Mouse (Mus musculus) forebrain, embryonic 10.5 days (tissue): ENCODE data around the gene Tsc22d4. TPM values are rescaled to one million over a fixed set of nuclear protein-coding genes. Genes with fewer than 3 reads are reported as not detected.
A peak's percentile ranks its signal among the peaks of the same experiment; 100 is the strongest.

ENCODE experiments used
- DNase-seq: peaks from one replicate; pipeline ENCODE4 v3.0.0-alpha.2; 2017; ENCODE audit warnings: low spot score; ENCODE audit errors: extremely low spot score
- H3K27ac ChIP-seq: fragments of 300-500 bp; sonication (generic); 2 replicates; pipeline ENCODE4 v1.5.1; 2016; ENCODE audit warnings: mild to moderate bottlenecking
- H3K27me3 ChIP-seq: fragments of 300-500 bp; sonication (generic); 2 replicates; pipeline ENCODE4 v1.6.1; 2016; ENCODE audit warnings: mild to moderate bottlenecking; ENCODE audit not compliant: poor library complexity, severe bottlenecking
- H3K36me3 ChIP-seq: fragments of 300-500 bp; sonication (generic); replicated peaks from 2 replicates; pipeline ENCODE4 v1.6.1; 2016; ENCODE audit warnings: mild to moderate bottlenecking, moderate library complexity
- H3K4me1 ChIP-seq: fragments of 300-500 bp; sonication (generic); 2 replicates; pipeline ENCODE4 v1.6.1; 2016
- H3K4me3 ChIP-seq: fragments of 300-500 bp; sonication (generic); 2 replicates; pipeline ENCODE4 v1.5.1; 2016; ENCODE audit warnings: mild to moderate bottlenecking, moderate library complexity
- H3K9me3 ChIP-seq: fragments of 300-500 bp; sonication (generic); 2 replicates; pipeline ENCODE4 v1.6.1; 2016; ENCODE audit warnings: mild to moderate bottlenecking, moderate library complexity
- WGBS: fragments of 180-500 bp; shearing (Covaris S2); methylation state at CpG from one replicate; pipeline ENCODE4 v1.1.7; 2016; 5-methylcytosine and 5-hydroxymethylcytosine counted together
- polyA plus RNA-seq: library from polyadenylated mRNA; unstranded; fragments of >200 nt; fragmentation: Nextera tagmentation; extraction: Ambion mirVana; gene quantifications from 2 replicates; pipeline ENCODE4 v1.2.1, GENCODE M21; 2016

Tsc22d4 gene
- polyA plus RNA-seq, 1 experiment from 2014 or later, result 72.0 TPM

DNA sequence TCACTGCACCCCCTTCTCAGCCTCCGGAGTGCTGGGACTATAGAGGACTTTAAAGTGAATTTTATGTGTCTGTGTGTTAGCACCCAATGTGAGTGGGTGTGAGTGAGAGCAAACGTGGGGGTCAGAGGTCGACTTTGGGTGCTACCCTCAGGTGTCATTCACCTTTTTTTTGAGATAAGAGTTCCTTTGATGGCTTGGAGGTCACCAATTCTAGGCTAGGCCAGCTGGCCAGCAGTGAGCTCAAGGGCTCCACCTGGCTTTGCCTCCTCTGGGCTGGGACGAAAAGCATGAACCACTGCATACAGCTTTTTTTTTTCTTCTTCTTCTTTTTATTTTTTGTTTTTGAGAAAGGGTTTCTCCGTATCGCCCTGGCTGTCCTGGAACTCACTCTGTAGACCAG, 18.8 kb upstream of the Tsc22d4 start:
- no peak for DNase-seq

GRCm38 (mm10) chr5:137733638-137734288, 11.8 kb upstream of the Tsc22d4 start:
- 61% methylated on average over 12 of the region's 12 CpGs for WGBS
- Histone ChIP-seq H3K27ac (peak overlapping the region; percentile 94), H3K27me3 (peaks cover 6% of the 10 kb centered on the region), H3K9me3 (peaks cover 4% of the 10 kb centered on the region), H3K4me1 (peaks cover 67% of the 10 kb centered on the region), H3K4me3 (peak overlapping the region; percentile 42), H3K36me3 (peaks cover 84% of the 10 kb centered on the region)
- no peak for DNase-seq

More for the DNA sequence above, 18.8 kb upstream of the Tsc22d4 start:
- H3K27ac ChIP-seq, result no peak overlapping the region
- H3K9me3 ChIP-seq, result no peaks in the 10 kb centered on the region
- H3K4me3 ChIP-seq, result no peak overlapping the region
- H3K36me3 ChIP-seq, result peaks cover 27% of the 10 kb centered on the region
- peaks cover 9% of the 10 kb centered on the region for H3K4me1 ChIP-seq
- peaks cover 10% of the 10 kb centered on the region for H3K27me3 ChIP-seq
- WGBS, result 74% methylated on average over 6 of the region's 6 CpGs

GRCm38 (mm10) chr5:137734289-137735061, 11.1 kb upstream of the Tsc22d4 start:
- DNase-seq, result peak; percentile 91
- Histone ChIP-seq H3K27me3 (peaks cover 6% of the 10 kb centered on the region), H3K4me1 (peaks cover 75% of the 10 kb centered on the region), H3K9me3 (peaks cover 4% of the 10 kb centered on the region), H3K27ac (peak overlapping the region; percentile 94), H3K36me3 (peaks cover 77% of the 10 kb centered on the region), H3K4me3 (peak overlapping the region; percentile 42)
- WGBS, result 62% methylated on average over 6 of the region's 6 CpGs

DNA sequence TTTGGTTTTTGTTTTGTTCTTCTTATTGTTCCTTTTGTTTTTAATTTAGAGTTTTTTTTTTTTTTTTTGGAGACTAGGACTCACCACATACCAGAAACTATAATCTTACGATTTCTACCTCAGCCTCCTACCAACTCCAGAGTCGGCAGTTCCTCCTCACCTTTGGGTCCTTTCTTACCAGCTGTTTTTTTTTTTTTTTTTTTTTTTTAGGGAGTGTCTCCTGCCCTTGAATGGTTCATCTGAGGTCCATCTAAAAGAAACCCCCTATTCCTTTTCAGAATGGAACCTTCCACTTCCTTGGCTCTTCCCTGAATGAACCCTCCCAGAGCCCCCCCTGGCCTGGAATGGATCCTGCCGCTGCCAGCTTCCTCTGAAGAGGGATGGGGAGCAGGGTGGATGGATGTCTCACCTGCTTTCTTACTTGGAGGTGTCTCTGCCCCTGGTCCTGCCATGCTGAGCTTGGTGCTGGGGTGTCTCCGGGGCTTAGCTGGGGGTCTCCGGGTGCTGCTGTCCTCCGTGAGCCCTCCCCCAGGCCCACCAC, 8.1 kb upstream of the Tsc22d4 start:
- Histone ChIP-seq H3K36me3 (peaks cover 52% of the 10 kb centered on the region), H3K9me3 (peaks cover 4% of the 10 kb centered on the region), H3K4me3 (peak overlapping the region; percentile 77; the same call in 1 of the 2 replicates), H3K27me3 (0 out of 2 replicates have a peak, but pooled peaks cover 3% of the 10 kb centered on the region), H3K27ac (peak overlapping the region; percentile 90; the same call in 1 of the 2 replicates), H3K4me1 (peaks cover 86% of the 10 kb centered on the region)
- no peak for DNase-seq
- 94% methylated on average over 6 of the region's 6 CpGs for WGBS

DNA sequence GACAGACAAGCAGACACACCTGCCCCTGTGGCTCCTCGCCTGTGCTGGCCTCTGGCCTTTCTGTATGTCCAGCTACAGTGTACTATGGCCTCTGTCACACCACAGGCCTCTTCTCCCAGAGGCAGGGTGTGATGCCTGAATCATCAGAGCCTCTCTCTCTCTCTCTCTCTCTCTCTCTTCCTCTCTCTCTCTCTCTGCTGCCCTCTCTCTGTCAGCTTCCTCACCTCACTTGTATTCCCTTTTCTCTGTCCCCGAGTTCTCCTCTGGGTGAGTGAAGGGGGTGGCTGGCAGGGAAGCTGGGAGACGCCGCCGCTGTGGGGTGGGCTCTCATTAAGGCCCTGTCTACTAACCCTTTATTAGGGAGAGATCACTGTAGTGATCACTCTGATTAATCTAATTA, 7.0 kb upstream of the Tsc22d4 start:
- WGBS, result 31% methylated on average over 5 of the region's 5 CpGs
- peak overlapping the region; percentile 77 for H3K4me3 ChIP-seq
- peaks cover 77% of the 10 kb centered on the region for H3K4me1 ChIP-seq

GRCm38 (mm10) chr5:137739471-137739870, 6.1 kb upstream of the Tsc22d4 start:
- Histone ChIP-seq H3K4me1 (peaks cover 68% of the 10 kb centered on the region), H3K27ac (peak overlapping the region; percentile 90), H3K4me3 (peak overlapping the region; percentile 77), H3K36me3 (peaks cover 38% of the 10 kb centered on the region), H3K27me3 (0 out of 2 replicates have a peak, but pooled peaks cover 7% of the 10 kb centered on the region), H3K9me3 (peaks cover 4% of the 10 kb centered on the region)
- no peak for DNase-seq
- WGBS, result 52% methylated on average over 9 of the region's 9 CpGs

More for the DNA sequence above, 7.0 kb upstream of the Tsc22d4 start:
- Histone ChIP-seq H3K27me3 (0 out of 2 replicates have a peak, but pooled peaks cover 7% of the 10 kb centered on the region), H3K27ac (peak overlapping the region; percentile 90), H3K9me3 (peaks cover 4% of the 10 kb centered on the region), H3K36me3 (peaks cover 41% of the 10 kb centered on the region)
- DNase-seq, result no peak

DNA sequence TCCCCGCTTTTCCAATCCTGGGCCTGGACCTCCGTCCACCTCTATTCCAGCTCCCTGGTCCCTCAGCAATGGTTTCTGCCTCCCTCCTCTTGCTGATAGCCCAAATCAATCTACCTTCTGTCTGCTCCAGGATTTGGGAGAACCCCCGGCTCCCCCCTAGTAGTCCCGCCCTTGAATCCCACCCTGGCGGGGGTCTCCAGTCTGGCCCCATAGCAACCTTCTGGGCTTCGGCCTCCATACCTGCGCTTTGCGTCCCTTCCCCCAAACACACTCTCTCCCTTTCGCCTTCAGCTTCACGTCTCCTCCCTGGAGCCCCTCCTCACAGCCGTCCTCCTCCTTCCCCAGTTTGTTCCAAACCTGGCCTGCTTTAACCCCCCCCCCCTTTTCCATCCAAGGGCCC, 5.0 kb upstream of the Tsc22d4 start:
- Histone ChIP-seq H3K9me3 (peaks cover 4% of the 10 kb centered on the region), H3K36me3 (peaks cover 29% of the 10 kb centered on the region), H3K4me1 (peaks cover 68% of the 10 kb centered on the region), H3K27ac (peak overlapping the region; percentile 90), H3K27me3 (0 out of 2 replicates have a peak, but pooled peaks cover 7% of the 10 kb centered on the region), H3K4me3 (peak overlapping the region; percentile 77)
- no peak for DNase-seq
- 5% methylated on average over 11 of the region's 11 CpGs for WGBS

DNA sequence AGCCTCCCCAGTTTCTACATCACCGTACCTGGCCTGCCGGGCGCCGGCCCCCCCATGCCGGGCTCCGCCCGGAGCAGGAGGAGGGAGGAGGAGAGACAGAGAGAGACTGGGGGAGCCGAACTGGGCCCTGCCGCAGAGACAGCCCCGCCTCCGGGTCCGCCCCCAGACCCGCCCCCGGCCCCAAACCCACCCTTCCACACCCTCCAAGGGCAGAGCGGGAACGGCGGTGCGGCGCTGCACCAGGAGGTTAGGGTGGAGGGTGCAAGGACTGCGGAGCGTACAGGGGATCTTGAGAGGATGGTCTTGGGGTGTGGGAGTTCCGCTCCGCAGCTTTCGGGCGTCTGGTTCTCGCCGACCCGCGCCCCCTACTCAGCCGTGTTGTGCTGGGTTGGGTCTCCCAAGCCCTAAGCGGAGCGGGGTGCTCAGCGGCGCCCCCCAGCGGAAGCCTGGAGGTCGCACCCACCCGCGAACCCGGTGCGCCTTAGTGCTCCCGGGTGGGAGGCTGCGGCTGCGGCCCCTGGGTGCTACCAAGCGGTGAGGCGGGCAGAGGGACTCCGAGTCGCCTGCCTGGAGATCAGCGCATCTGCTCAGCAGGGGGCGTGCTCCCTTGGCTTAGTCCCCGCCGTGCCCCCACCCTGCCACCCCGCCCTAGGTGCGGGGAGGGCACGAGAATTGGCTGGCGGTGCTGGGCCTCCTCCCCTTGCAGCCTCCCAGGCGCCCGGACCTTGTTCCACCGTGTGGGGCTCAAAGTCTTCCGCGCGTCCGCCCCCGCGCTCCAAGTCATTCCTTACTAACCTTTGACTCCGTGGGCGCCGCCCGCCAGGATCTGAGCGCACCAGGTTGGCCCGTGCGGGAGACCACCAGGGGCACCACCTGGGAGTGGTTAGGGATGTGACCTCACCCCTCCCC, 4.3 kb upstream of the Tsc22d4 start, which contains the start of gene Nyap1:
Gene Nyap1 (minus strand): TSS at position 585 of the 909 bp plus-strand sequence.
- peak; percentile 85 for DNase-seq
- Histone ChIP-seq H3K9me3 (peaks cover 3% of the 10 kb centered on the region), H3K36me3 (peaks cover 21% of the 10 kb centered on the region), H3K4me1 (peaks cover 68% of the 10 kb centered on the region), H3K27me3 (0 out of 2 replicates have a peak, but pooled peaks cover 7% of the 10 kb centered on the region), H3K4me3 (peak within 1 kb of the TSS; percentile 77), H3K27ac (peak within 1 kb of the TSS; percentile 90)
- WGBS, result under 1% methylated on average over 71 of the region's 71 CpGs

DNA sequence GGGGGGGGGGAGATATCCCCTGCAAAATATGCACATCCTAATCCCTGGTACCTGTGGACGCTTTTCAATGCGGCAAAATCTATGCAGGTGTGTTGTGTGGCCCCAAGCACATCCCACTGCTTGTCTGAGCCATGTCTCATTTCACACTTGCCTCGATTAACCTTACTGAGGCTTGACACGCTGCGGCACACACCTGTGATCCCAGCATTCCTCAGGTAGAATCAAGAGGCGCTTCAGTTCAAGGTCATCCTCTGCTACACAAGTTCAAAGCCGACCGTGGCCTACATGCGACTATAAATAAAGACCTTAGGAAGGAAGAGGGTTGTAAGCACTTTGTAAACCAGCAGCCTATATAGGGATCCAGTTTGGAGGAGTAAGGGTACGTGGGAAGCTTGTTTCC, 3.5 kb upstream of the Tsc22d4 start:
- WGBS, result 68% methylated on average over 10 of the region's 10 CpGs
- no peaks in the 10 kb centered on the region for H3K9me3 ChIP-seq
- peaks cover 13% of the 10 kb centered on the region for H3K36me3 ChIP-seq
- no peak for DNase-seq
- peak overlapping the region; percentile 90; the same call in 1 of the 2 replicates for H3K27ac ChIP-seq
- H3K27me3 ChIP-seq, result 0 out of 2 replicates have a peak, but pooled peaks cover 7% of the 10 kb centered on the region
- peak overlapping the region; percentile 77 for H3K4me3 ChIP-seq
- H3K4me1 ChIP-seq, result peaks cover 74% of the 10 kb centered on the region

DNA sequence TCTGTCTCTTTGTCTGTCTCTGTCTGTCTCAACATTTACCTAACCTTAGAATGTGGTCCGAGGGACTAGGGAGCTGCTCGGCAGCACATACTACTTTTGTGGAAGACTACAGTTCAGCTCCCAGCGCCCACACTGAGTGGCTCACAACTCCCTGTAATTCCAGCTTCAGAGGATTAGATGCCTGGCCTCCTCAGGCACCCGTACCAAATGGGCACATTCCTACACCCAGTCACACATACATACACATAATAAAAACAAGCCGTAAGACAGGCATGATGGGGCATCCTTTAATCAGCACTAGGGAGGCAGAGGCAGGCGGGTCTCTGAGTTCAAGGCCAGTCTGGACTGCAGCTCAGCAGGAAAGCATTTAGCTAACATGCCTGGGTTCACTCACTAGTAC, 2.7 kb upstream of the Tsc22d4 start:
- Histone ChIP-seq H3K9me3 (no peaks in the 10 kb centered on the region), H3K4me1 (peaks cover 78% of the 10 kb centered on the region), H3K36me3 (peaks cover 6% of the 10 kb centered on the region), H3K27ac (no peak overlapping the region), H3K27me3 (0 out of 2 replicates have a peak, but pooled peaks cover 7% of the 10 kb centered on the region), H3K4me3 (no peak overlapping the region)
- 93% methylated on average over 6 of the region's 6 CpGs for WGBS
- DNase-seq, result no peak

DNA sequence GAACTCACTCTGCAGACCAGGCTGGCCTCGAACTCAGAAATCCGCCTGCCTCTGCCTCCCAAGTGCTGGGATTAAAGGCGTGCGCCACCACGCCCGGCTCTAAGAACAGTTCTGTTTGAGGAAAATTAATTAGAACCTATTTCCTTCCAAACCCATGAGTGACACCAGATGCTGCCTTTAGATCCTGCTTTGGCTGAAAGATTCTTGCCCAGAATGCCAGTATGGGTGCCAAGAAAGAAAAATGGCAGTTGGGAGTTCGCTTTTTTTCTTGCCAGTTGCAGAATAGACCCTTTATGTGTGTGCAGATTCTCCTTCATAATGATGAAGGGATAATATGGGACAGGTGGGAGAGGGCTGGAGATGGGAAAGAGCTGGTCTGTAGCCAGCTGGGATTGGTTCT, 1.3 kb upstream of the Tsc22d4 start:
- peaks cover 78% of the 10 kb centered on the region for H3K4me1 ChIP-seq
- H3K36me3 ChIP-seq, result no peaks in the 10 kb centered on the region
- WGBS, result 93% methylated on average over 7 of the region's 7 CpGs
- H3K4me3 ChIP-seq, result no peak overlapping the region
- no peaks in the 10 kb centered on the region for H3K9me3 ChIP-seq
- no peak for DNase-seq
- 0 out of 2 replicates have a peak, but pooled peaks cover 7% of the 10 kb centered on the region for H3K27me3 ChIP-seq
- H3K27ac ChIP-seq, result no peak overlapping the region
